Mouse (Mus musculus) c-Kit-positive CD71-positive TER-119-positive erythroid progenitor cells, embryonic 14.5 days (primary cell): ENCODE data around the gene Siah3.
"Not testable (repeated sequence)": the region's sequence is repeated elsewhere in the genome, so short reads cannot be mapped to it uniquely, and the experiment has no call there.

Experiments used
- DNase-seq: peaks from one replicate; pipeline ENCODE4 v3.0.0-alpha.2; 2013; ENCODE audit warnings: low spot score

Siah3 gene

DNA sequence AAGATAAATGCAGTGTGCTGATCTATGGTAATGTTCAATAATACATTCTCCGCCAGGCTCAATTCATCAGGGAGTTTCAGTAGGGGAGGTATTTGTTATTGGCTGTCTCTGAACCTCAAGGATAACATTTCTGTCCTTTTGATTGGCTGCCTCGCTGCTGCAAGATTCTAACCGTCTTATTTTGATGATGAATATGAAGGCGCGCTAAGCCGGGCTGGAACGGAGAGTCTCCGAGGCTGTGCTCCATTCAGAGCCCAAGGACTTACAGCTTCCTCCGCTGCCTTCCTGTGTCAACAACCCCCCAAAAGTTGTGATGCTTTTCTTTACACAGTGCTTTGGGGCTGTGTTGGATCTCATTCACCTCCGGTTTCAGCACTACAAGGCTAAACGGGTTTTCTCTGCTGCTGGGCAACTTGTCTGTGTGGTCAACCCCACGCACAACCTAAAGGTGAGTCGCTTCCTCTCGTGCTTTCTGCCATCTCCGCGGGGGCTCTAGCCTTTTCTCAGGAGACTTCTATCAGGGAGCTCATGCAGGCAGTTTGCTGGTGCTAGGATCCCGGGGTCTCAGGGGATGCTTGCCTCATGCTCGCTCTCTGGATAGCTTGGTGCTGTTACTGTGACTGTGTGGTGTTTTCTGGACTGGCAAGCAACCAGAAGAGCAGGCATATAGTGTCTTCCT lies at the start of gene Siah3:
TSS of gene Siah3 (plus strand) at position 240 of the 679 bp plus-strand sequence.
- no peak for DNase-seq

DNA sequence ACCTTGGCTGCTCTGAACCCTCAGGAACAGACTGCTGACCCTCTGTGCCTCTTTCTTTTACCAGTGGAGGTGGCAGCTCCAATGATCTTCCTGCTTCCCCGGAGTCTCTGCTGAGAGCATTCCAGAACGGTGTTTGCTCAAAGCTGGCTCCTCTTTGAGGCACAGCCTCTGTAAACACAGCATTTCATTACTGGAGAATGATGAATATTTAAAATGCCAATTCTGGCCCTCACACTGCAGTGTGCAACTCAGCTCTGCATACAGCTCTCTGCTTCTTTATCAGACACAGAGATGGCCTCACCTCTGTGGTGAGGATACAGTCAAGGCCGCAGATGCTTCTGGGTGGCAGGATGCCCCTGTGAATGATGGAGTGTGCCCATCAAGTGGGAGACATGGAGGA lies 46.0 kb upstream of the Siah3 start:
- no peak for DNase-seq

DNA sequence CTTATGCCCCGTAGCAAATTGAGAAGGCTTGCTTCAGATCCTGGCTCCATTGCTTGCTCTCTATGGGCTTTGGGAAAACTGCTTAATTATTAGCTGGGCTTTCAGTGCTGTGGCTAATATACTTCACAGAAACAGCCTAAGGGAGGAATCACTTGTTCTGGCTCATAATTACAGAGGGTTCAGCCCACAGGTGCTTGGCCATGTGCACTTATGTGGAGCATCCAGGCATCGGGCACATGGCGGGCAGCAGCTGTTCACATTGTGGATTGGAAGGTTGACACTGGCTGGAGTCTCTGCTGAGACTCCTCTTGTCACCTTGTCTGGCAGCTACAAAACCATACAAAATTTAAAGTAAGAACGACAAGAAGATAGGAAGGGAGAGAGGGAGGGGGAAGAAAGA lies 45.4 kb upstream of the Siah3 start:
- DNase-seq: no peak

DNA sequence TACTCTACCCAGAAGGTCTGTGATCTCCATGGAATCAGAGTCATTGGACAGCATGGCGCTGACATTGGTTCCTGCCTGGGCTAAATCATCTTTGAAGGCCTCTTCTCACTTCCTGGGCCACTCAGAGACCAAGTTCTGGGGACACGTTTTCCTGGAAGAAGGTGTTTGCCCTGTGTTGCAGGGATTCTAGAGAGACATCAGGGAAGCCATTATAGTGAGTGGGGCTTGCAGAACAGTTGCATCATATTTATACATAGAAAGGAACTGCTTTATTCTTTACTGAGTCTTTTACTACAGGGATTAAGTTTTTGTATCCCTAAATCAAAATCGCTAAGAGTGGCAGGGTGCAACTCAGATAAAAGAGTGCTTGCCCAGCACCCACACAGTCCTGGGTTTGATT lies 37.1 kb upstream of the Siah3 start:
- no peak for DNase-seq

DNA sequence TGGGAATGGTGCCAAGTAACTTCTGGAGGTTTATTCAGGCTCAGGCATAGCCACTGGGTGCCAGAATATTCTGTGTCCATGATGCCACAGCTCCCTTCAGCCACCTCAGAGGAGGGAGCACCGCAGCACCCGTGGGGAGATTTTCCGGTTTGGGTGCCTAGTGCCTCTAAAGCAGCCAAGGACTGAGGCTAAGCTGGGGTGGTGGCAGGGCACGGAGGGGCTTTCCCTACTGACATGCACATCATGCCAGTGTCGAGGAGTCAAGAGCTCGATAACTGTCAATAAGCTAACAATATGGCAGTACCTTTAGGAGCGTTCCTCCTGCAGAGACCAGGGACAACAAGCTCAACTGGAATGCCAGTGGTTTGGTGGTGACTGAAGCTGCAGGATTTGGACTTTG lies 35.9 kb upstream of the Siah3 start:
- no peak for DNase-seq

DNA sequence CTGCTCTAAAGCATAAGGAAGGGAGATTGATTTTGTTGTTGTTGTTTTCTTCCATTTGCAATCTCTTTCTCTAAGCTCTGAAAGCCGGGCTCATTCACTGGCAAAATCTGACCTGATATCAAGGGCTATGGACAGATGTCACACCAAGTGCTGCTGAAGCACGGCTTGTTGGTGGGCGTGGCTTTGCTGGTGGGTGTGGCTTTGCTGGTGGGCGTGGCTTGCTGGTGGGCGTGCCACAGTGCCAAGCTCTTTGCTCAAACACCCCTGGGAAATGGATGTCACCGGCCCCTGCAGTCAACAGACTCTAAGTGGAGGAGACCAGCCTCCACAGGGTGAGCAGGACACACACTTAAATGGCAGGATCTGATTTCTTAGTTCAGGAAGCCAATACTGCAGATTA lies 35.0 kb upstream of the Siah3 start:
- no peak for DNase-seq

DNA sequence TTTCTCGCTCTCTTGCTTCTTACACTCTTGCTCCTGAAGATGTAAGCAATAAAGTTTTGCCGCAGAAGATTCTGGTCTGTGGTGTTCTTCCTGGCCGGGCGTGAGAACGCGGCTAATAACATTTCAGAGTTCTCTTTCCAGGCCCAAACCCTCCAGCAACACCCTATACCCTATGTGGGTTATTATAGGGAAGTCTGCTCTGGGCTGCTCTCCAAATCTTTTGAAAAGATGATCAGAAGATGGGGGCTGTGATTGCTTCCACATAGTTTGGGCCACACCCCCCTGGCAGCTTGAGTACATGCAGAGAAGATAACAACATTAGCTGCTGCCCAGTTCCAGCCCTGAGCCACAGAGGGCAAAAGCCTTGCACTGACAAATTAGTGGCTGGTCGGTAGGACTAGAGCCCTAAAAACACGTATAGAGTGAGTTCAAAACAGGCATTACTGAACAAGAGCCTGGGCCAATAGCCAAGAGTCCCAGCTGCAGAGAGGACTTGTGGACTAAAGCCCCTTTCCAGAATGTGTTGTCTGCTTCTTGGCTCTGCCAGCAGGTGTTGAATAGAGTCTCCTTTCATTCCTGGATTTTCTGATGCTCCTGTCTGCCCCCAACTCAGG lies 24.5 kb upstream of the Siah3 start:
- DNase-seq: no peak

DNA sequence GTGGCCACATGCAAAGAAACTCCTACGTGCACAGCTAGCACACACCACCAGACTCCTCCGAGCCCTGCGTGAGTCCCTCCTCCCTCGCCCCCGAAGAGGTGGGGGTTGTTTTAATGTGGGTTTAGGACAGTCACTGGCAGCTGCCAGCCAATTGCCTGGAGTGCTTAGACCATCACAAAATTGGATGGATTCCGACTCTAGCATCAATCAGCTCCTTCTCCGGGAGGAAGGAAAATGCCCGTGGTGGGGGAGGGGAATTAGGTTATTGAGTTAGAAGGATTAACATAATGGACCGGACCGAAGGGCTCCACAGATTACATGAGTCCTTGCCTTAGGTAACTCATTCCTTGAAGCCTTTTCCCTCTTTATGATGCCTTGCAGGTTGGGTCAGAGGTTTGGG lies 22.9 kb upstream of the Siah3 start:
- DNase-seq: no peak

DNA sequence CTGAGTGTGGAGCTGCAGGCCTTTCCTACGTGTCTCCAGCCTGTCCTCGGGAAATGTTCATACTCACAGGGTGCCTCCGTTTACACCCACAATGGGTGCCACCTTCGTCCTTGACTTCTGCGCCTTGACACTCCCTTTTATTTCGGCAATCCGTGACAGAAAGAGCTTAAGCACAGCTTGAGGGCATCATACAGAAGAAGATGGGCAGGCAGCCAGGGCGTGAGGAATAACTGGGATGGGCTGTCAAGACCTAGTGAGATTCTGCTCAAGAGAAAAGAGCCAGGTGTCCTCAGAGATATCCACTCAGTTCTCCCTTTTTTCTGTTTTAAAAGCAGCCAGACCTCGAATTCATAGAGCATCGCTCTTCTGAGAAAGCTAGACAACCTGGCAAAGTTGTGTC lies 21.2 kb upstream of the Siah3 start:
- DNase-seq: no peak

DNA sequence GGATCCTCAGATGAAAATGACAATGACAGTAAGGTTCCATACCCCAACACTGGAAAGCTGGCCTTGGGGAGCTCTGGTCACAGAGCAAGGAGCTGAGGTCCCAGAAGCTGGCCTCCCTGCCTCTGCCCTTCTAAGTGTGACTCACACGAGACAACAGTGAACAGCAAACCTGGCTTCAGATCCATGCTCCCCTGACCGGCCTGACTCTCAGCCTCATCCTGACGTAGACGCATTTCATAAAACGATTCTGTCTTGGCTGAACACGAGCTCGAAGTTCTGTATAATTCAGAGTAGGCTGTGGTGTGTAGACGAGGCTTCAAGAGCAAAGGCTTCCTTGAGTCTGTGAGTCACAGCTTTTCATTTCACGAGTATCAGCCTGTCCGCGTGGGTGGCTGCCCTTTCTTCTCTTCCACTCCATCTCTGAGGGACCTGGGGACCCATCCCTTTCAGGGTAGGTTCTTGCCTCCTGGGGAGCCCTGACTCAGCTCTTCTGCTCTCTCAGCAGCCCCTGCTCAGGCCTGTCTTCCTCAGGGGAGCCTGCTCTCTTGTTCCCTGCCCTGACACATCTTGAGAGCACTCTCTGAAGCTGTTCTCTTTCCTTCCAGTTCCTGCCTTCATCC lies 11.2 kb upstream of the Siah3 start:
- no peak for DNase-seq

DNA sequence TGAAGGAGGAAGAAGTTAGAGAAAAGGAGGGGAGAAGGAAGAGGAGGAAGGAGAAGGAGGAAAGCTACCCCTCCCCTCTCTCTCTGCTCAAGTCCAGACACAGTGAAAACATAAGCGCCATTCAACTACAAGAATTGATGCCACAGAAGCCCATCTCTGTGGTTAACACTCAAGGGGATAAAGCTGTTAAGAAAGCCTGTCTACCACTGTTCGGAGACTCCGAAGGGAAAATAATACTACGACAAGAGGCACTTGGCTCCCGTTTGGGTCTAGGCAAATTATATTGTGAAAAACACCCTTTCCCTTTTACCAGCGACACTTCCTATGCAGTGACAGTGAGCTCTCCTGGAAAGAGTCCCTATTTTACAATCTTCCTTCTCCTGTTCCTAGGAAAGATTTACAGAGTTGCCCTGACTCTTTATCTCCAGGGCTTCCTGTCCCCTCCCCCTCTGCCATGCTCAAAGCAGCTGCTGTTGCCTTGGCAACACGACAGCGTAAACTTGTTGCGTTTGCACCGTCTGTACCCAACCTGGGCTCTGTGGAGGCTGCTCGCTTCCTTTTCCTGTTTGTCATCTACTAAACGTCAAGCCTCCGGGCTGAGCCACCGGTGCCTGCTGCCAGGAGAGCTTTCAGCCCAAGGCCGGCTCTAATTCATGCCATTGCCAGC lies 10.4 kb upstream of the Siah3 start:
- peak; percentile 10 for DNase-seq

DNA sequence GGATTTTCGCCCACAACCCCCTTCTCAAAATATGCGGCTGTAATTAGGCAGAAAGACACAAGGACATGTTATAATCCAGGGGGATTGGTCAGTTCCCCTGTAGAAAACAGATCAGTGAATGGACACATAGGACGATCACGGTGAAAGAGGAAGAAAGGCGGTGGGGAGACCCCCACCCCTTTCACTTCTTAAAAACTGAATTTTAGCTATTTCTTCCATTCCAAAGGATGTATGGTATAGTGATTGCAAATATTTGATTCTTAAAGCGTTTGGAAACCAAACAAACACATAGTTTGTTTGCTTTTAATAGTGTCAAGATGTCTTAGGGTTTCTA lies 9.9 kb upstream of the Siah3 start:
- no peak for DNase-seq

DNA sequence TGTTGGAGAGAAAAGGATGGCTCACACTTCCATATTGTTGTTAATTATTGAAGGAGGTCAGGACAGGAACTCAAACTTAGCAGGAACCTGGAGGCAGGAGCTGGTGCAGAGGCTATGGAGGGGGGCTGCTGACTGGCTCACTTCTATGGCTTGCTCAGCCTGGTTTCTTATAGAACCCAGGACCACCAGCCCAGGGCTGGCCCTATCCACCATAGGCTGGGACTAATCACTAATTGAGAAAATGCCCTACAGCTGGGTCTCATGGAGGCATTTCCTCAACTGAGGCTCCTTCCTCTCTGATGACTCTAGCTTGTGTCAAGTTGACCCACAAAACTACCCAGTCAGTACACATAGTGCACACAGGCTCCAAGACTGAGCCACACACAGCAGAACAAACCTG lies 9.5 kb upstream of the Siah3 start:
- not testable (repeated sequence) for DNase-seq

DNA sequence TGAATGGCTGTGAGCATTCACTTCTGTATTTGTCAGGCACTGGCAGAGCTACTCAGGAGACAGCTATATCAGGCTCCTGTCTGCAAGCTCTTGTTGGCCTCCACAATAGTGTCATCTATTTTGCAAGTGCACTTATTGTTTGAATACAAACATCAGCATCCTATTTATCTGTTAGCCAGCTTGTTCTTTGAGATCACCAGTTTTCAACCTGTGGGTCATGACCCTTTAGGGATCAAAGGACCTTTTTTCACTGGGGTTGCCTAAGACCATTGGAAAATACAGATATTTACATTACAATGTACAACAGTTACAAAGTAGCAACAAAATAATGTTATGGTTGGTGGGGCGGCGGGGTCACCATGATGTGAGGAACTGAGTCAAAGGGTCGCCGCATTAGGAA lies 1.9 kb upstream of the Siah3 start:
- DNase-seq: no peak

DNA sequence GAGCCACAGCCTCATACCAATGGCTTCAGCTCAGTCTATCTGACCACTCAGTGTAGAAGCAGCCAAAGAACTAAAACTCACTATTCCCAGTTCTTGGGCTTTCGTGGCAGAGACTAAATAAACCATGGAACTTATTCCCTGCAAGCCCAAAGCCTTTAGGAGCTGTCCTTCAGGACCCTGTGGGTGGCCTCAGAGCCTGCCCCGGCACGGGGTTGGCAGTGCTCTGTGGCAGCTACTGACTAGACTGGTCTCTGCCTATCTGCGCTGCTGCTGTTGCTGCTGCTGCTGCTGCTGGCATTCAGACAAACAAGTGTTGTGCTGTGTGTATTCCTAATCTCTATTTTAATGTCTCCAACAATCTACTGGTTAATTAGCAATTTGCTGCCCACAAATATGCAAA lies 1.1 kb upstream of the Siah3 start:
- DNase-seq: no peak

DNA sequence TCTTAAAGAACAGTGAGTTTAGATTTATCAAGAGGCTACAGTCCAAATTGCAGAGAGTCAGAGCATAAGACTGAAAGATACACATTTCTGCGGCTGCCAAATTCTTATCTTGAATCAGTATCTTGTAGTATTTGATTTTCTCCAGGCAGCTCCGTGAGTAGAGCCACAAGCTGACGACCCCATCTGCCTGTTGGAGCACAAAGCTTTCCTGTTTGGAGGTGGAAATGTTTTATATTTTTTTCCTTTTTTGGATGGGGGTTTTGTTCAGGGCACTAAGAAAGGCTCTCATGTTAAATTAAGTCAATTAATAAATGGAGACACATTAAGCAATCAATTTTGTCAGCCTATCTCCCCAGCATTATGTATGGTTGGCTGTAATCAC lies 430 bp upstream of the Siah3 start:
- no peak for DNase-seq

DNA sequence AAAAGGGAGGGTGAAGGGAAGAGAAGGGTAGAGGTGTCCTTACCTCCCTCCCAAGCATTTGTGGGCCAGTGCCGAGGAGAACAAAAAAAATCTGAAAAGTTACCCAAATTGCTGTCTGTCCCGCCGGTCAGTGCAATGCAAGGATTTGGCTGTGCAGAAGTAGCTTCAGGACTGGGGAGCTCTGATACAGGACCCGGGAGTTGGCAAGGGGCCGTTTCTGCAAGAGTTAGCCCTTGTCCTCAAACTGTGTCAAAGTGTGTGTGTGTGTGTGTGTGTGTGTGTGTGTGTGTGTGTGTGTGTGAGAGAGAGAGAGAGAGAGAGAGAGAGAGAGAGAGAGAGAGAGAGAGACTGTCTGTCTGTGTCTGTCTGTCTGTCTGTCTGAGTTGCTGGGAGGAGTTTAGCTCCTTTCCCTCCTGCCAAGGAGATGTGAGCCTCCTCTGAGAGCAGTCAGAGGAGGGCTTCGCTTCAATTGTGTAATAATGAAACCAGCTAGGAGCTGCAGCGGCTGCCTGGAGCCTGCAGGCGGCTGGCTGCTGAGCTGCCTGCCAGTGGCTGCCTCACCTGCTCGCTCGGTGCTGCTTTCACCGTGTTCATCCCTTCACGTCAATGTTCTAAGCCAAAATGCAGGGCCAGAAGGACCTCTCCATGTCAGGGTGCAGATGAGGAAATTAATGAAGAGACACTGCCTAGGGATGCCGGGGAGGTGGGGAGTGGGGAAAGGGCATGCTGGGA lies 873 bp downstream of the Siah3 start:
- no peak for DNase-seq

DNA sequence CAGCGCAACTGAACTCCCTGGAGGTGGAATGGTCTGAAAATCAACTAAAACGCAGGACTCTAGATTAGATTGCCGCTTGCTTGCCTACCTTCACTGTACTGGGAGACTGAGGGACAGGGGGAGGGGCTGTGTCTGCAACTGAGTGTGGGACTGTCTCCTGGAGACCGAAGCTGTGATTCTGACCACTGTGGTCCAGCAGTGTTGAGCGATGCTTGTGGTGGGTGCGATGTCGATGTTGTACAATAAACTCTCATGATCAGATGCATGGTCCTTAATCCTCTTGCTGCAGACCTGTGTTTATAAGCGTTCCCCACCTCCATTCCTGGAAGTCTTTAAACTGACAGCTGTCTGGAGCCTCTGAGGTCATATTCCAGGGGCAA lies 1.4 kb downstream of the Siah3 start:
- no peak for DNase-seq

DNA sequence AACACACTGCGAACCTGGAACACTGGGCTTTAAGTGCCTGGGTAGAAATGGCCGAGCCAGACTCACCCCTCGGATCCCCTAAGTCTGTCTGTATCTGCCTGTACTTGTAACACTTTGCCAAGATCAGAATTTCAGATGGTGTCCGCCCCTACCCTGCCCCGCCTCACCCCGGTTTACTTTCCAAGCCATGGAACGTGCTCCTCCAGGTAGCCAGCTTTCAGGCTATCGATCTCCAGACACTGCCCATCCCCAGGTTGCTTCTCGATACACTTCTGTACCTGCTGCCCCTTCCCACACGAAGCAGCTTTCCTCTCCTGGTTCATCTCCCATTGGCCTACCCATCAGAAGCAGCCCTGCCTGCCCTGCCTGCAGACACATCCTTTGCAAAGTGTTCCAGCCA lies 3.6 kb downstream of the Siah3 start:
- DNase-seq: no peak

DNA sequence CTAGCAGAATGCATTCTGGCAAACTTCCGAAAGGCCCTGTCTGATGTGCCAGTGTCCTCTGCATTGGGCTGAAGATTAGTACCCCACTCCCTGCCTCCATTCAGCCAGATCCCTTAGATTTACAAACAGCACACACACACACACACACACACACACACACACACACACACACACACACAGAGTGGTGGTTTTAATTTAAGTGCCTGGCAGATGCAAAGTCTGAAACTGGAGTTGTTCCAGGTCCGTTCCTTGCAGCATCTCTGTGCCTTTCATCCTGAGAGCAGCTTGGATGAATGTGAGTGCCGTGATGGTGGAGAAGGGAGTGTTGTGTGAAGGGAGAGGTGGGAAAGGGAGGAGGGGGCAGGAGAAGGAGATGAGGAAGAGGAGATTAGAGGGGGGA lies 4.2 kb downstream of the Siah3 start:
- DNase-seq: no peak

DNA sequence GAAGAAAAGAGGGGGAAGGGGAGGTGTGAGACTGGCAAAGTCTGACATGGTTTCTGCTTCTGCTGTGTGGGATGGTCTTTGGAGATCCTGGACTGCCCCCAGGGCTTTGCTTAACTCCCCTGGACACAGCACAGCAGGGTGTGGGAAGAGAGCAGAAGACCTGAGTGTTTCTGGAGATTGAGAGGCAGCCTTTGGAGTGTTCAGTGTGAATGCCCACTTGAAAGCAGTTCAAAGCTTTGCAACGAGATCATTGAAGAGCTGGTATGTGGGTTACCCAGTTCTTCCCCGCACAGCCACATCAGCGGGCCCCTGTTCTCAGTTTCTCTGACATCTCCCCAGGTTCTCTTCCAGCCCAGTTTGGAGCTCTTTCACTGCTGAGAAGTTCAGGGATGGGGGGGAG lies 4.7 kb downstream of the Siah3 start:
- DNase-seq: no peak

DNA sequence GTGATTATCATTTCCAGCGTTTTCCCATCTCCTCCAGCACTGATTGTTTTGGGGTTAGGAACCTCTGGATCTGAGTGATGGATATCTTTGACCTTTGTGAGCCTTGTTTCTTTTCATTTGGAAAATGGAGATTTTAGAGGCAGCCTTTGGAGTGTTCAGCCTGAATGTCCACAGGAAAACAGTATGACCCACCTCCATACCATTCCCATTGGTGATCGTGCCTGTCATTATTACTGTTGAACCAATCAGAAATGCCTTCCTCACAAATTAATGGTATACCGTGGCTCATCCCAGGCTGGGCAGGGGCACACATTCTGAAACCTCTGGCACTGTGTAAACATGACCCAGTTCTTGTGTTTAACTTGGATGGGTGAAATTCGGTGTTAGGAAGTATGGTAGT lies 6.0 kb downstream of the Siah3 start:
- no peak for DNase-seq

DNA sequence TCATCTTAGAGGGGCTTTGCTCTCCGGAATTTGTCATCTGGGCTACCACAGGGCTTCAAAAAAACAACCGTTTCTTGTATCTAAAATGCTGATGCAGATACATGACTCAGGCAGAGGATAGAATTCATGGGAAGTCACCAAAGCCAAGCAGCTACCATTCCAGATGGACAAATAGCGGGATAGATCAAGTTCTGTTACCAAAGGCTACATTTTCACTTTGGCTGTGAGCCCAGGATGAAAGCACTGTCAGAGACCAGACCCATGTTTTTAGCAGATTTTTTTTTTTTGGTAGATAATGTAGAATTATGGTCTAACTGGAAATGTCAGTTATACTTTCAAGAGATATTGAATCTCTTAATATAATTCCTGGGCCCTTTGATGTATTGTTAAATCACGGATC lies 7.4 kb downstream of the Siah3 start:
- DNase-seq: no peak
